Mouse (Mus musculus) kidney, adult 2 months (tissue): ENCODE results near the gene Elob.

Experiments
- CTCF ChIP-seq: fragments of 200-500 bp; conservative IDR thresholded peaks from 2 replicates; pipeline ENCODE4 v1.5.1; 2011; ENCODE audit warnings: low read depth, mild to moderate bottlenecking, control low read depth, low read length, moderate library complexity, mixed read lengths; ENCODE audit not compliant: insufficient read depth, insufficient read length
- POLR2A ChIP-seq: fragments of 200-500 bp; IDR thresholded peaks from one replicate; pipeline ENCODE4 v1.6.1; 2011; ENCODE audit warnings: low read depth, low read length, control low read depth

- TF ChIP-seq POLR2A (no peak), CTCF (no peak)
These were observed 34.0 kb upstream of the Elob start for GRCm38 (mm10) chr17:23862926-23863325.
